Mouse (Mus musculus): Measurements from ENCODE around the gene Borcs7. TPM values are rescaled to one million over a fixed set of nuclear protein-coding genes. Genes with fewer than 3 reads are reported as not detected.

Gene Borcs7
- polyA plus RNA-seq, 1 experiment = 4.2 TPM

- Histone ChIP-seq H3K27ac (ENCODE audit: control insufficient read depth, insufficient read depth, low read depth, low read length) (no peak overlapping the region), H3K27me3 (ENCODE audit: control insufficient read depth, insufficient read depth, low read length) (no peaks in the 10 kb centered on the region), H3K4me3 (ENCODE audit: control insufficient read depth, low read depth, low read length) (no peak overlapping the region), H3K4me1 (ENCODE audit: control insufficient read depth, insufficient read depth, low read length) (peaks cover 10% of the 10 kb centered on the region), H3K36me3 (ENCODE audit: control insufficient read depth, insufficient read depth, low read length) (no peaks in the 10 kb centered on the region)
- TF ChIP-seq POLR2A (IDR thresholded peaks at IDR 0.05; ENCODE audit: control insufficient read depth, low read depth, low read length) (no peak), CTCF (IDR thresholded peaks at IDR 0.05; ENCODE audit: control insufficient read depth, insufficient read depth, insufficient replicate concordance, low read depth, low read length) (no peak)
Observed at GRCm38 (mm10) chr19:46710614-46711013, 20.9 kb downstream of the Borcs7 start.

- Histone ChIP-seq H3K36me3 (ENCODE audit: control insufficient read depth, insufficient read depth, low read length) (no peaks in the 10 kb centered on the region), H3K27ac (ENCODE audit: control insufficient read depth, insufficient read depth, low read depth, low read length) (no peak overlapping the region)
- no peak for TF ChIP-seq CTCF (IDR thresholded peaks at IDR 0.05; ENCODE audit: control insufficient read depth, insufficient read depth, insufficient replicate concordance, low read depth, low read length)
- TF ChIP-seq POLR2A (IDR thresholded peaks at IDR 0.05; ENCODE audit: control insufficient read depth, low read depth, low read length) = no peak
Observed at GRCm38 (mm10) chr19:46714234-46714633, 24.5 kb downstream of the Borcs7 start.

GRCm38 (mm10) chr19:46715016-46715415, 25.3 kb downstream of the Borcs7 start:
- no peak overlapping the region for H3K27ac ChIP-seq (ENCODE audit: control insufficient read depth, insufficient read depth, low read depth, low read length)
- H3K36me3 ChIP-seq (ENCODE audit: control insufficient read depth, insufficient read depth, low read length) = peaks cover 3% of the 10 kb centered on the region
- H3K27me3 ChIP-seq (ENCODE audit: control insufficient read depth, insufficient read depth, low read length) = no peaks in the 10 kb centered on the region
- H3K4me3 ChIP-seq (ENCODE audit: control insufficient read depth, low read depth, low read length) = no peak overlapping the region
- no peaks in the 10 kb centered on the region for H3K4me1 ChIP-seq (ENCODE audit: control insufficient read depth, insufficient read depth, low read length)
- TF ChIP-seq CTCF (IDR thresholded peaks at IDR 0.05; ENCODE audit: control insufficient read depth, insufficient read depth, insufficient replicate concordance, low read depth, low read length) (no peak), POLR2A (IDR thresholded peaks at IDR 0.05; ENCODE audit: control insufficient read depth, low read depth, low read length) (no peak)

More at GRCm38 (mm10) chr19:46714234-46714633, 24.5 kb downstream of the Borcs7 start:
- Histone ChIP-seq H3K27me3 (ENCODE audit: control insufficient read depth, insufficient read depth, low read length) (no peaks in the 10 kb centered on the region), H3K4me1 (ENCODE audit: control insufficient read depth, insufficient read depth, low read length) (no peaks in the 10 kb centered on the region), H3K4me3 (ENCODE audit: control insufficient read depth, low read depth, low read length) (no peak overlapping the region)

GRCm38 (mm10) chr19:46718150-46718549, 28.4 kb downstream of the Borcs7 start:
- no peak for TF ChIP-seq CTCF (IDR thresholded peaks at IDR 0.05; ENCODE audit: control insufficient read depth, insufficient read depth, insufficient replicate concordance, low read depth, low read length)
- no peak for TF ChIP-seq POLR2A (IDR thresholded peaks at IDR 0.05; ENCODE audit: control insufficient read depth, low read depth, low read length)
- peaks cover 6% of the 10 kb centered on the region for H3K36me3 ChIP-seq (ENCODE audit: control insufficient read depth, insufficient read depth, low read length)

GRCm38 (mm10) chr19:46724411-46724810, 34.7 kb downstream of the Borcs7 start:
- Histone ChIP-seq H3K4me1 (ENCODE audit: control insufficient read depth, insufficient read depth, low read length) (peaks cover 3% of the 10 kb centered on the region; the same call in 1 of the 2 replicates), H3K36me3 (ENCODE audit: control insufficient read depth, insufficient read depth, low read length) (peaks cover 8% of the 10 kb centered on the region), H3K4me3 (ENCODE audit: control insufficient read depth, low read depth, low read length) (peak overlapping the region; percentile 6), H3K27me3 (ENCODE audit: control insufficient read depth, insufficient read depth, low read length) (no peaks in the 10 kb centered on the region), H3K27ac (ENCODE audit: control insufficient read depth, insufficient read depth, low read depth, low read length) (no peak overlapping the region)
- TF ChIP-seq CTCF (IDR thresholded peaks at IDR 0.05; ENCODE audit: control insufficient read depth, insufficient read depth, insufficient replicate concordance, low read depth, low read length) (no peak), POLR2A (IDR thresholded peaks at IDR 0.05; ENCODE audit: control insufficient read depth, low read depth, low read length) (no peak)

More at GRCm38 (mm10) chr19:46718150-46718549, 28.4 kb downstream of the Borcs7 start:
- Histone ChIP-seq H3K4me3 (ENCODE audit: control insufficient read depth, low read depth, low read length) (no peak overlapping the region), H3K27ac (ENCODE audit: control insufficient read depth, insufficient read depth, low read depth, low read length) (no peak overlapping the region), H3K27me3 (ENCODE audit: control insufficient read depth, insufficient read depth, low read length) (no peaks in the 10 kb centered on the region), H3K4me1 (ENCODE audit: control insufficient read depth, insufficient read depth, low read length) (no peaks in the 10 kb centered on the region)

- H3K27me3 ChIP-seq (ENCODE audit: control insufficient read depth, insufficient read depth, low read length) = no peaks in the 10 kb centered on the region
- no peak overlapping the region for H3K27ac ChIP-seq (ENCODE audit: control insufficient read depth, insufficient read depth, low read depth, low read length)
- no peak overlapping the region for H3K4me3 ChIP-seq (ENCODE audit: control insufficient read depth, low read depth, low read length)
- TF ChIP-seq POLR2A (IDR thresholded peaks at IDR 0.05; ENCODE audit: control insufficient read depth, low read depth, low read length) (no peak), CTCF (IDR thresholded peaks at IDR 0.05; ENCODE audit: control insufficient read depth, insufficient read depth, insufficient replicate concordance, low read depth, low read length) (no peak)
- H3K36me3 ChIP-seq (ENCODE audit: control insufficient read depth, insufficient read depth, low read length) = peaks cover 4% of the 10 kb centered on the region
- H3K4me1 ChIP-seq (ENCODE audit: control insufficient read depth, insufficient read depth, low read length) = peaks cover 3% of the 10 kb centered on the region; the same call in 1 of the 2 replicates
Observed at GRCm38 (mm10) chr19:46726142-46726541, 36.4 kb downstream of the Borcs7 start.

GRCm38 (mm10) chr19:46727140-46727736, 37.5 kb downstream of the Borcs7 start:
- H3K36me3 ChIP-seq (ENCODE audit: control insufficient read depth, insufficient read depth, low read length) = peaks cover 2% of the 10 kb centered on the region
- TF ChIP-seq POLR2A (IDR thresholded peaks at IDR 0.05; ENCODE audit: control insufficient read depth, low read depth, low read length) (no peak), CTCF (IDR thresholded peaks at IDR 0.05; ENCODE audit: control insufficient read depth, insufficient read depth, insufficient replicate concordance, low read depth, low read length) (no peak)
- H3K4me1 ChIP-seq (ENCODE audit: control insufficient read depth, insufficient read depth, low read length) = peaks cover 3% of the 10 kb centered on the region; the same call in 1 of the 2 replicates
- H3K27ac ChIP-seq (ENCODE audit: control insufficient read depth, insufficient read depth, low read depth, low read length) = no peak overlapping the region; the same call in 1 of the 2 replicates
- no peak overlapping the region for H3K4me3 ChIP-seq (ENCODE audit: control insufficient read depth, low read depth, low read length)
- no peaks in the 10 kb centered on the region for H3K27me3 ChIP-seq (ENCODE audit: control insufficient read depth, insufficient read depth, low read length)
